Mouse (Mus musculus) megakaryocyte-erythroid progenitor cell, adult 5-6 weeks (primary cell): ENCODE data around the gene Tcf7l2. TPM values are rescaled to one million over a fixed set of nuclear protein-coding genes. Genes with fewer than 3 reads are reported as not detected.
A peak's percentile ranks its signal among the peaks of the same experiment; 100 is the strongest.

Experiments used
- ATAC-seq: replicated peaks from 2 replicates; pipeline ENCODE4 v1.8.0; 2016; ENCODE audit warnings: mild to moderate bottlenecking, inconsistent platforms; ENCODE audit not compliant: severe bottlenecking, poor library complexity, low FRiP score, low TSS enrichment
- total RNA-seq, 2 experiments: library from RNA; stranded (forward) in 1 of 2; stranded (reverse) in 1 of 2; fragments of 200-1000, 215-1000 nt in 1 of 2; fragments of >200 nt in 1 of 2; fragmentation: Nextera tagmentation in 1 of 2; gene quantifications; 2 replicates each; pipeline ENCODE4 v1.2.3; 2014 to 2017

Tcf7l2 gene
- total RNA-seq (2014; fragmentation: Nextera tagmentation) (4.6 and 6.4 TPM in 2 replicates), total RNA-seq (2017) (0.27 and 1.9 TPM in 2 replicates)

- ATAC-seq = peak; percentile 83
Measured at GRCm38 (mm10) chr19:55741439-55741928, at the start of gene Tcf7l2. Gene Tcf7l2 (plus strand): TSS chr19:55741820.

GRCm38 (mm10) chr19:55694651-55695050, 47.0 kb upstream of the Tcf7l2 start:
- ATAC-seq = no peak

- ATAC-seq = no peak
Measured at GRCm38 (mm10) chr19:55695418-55695817, 46.2 kb upstream of the Tcf7l2 start.

DNA sequence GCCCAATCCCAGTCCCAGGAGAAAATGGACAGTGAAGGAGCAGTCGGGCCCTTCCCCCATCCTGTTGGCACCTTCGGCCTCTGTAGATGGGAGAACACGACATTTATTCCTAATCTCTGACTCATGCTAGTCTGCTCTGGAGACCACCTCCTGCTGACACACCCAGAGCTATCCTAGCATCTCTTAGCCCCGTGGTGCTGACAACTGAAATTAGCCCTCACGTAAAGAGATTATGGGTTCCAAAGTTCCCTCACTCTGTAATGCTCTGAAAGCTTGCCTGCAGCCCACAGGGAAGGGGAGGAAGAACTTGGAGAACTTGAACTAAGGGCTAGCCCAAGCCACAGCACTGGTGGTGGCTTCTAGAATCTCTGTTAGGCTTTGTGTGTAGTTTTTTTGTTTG, 42.7 kb upstream of the Tcf7l2 start:
- ATAC-seq = no peak

- no peak for ATAC-seq
Measured at GRCm38 (mm10) chr19:55700214-55700568, 41.4 kb upstream of the Tcf7l2 start.

GRCm38 (mm10) chr19:55700569-55701282, 40.9 kb upstream of the Tcf7l2 start:
- ATAC-seq = no peak

DNA sequence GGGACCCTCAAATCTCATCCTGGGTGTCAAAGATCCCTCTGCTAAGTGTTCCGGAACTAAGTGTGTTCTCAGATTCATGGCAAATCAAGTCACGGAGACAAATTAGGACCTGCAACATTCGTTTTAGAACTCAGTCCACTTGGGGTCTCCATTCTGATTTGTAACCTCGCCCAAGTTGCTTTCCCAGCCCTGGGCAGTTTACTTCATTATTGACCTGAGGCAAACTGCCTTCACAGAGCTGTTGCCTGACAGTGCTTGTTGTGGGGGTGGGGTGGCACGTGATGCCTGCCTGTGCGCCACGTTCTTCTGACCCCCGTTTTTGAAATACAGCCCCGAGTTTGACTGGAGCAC, 40.4 kb upstream of the Tcf7l2 start:
- no peak for ATAC-seq

DNA sequence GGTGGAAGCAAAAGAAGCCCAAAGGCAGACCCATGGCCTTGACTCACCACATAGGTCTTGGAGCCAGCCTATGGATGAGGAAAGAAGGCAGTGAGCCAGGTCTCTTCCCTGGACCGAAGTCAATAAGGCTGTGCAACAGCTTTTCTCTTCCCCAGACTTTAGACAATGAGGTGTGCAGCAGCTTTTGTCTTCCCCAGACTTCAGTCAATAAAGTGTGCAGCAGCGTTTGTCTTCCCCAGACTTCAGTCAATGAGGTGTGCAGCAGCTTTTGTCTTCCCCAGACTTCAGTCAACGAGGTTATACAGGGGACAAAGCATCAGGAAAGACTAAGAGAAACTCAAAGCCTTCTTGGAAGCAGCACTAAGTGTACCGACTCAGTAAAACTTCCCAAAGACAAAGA, 39.5 kb upstream of the Tcf7l2 start:
- no peak for ATAC-seq

DNA sequence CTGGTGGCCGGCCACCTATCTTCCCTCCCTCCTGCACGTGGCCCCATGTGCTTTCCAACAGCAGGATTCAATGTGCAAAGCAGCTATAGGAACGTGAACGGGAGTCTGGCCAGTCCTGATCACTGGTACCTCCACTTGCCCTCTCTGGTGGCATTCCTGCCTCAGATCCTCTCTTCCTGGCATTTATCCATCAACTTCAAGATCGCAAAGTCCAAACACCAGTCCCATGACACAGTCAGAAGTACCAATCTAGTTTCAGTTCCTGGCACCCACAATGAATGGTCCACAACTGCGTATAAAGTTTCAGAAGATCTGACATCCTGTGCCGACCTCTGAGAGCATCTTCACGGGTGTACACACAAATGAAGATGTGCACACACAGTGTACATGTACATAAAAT, 38.9 kb upstream of the Tcf7l2 start:
- ATAC-seq = no peak

DNA sequence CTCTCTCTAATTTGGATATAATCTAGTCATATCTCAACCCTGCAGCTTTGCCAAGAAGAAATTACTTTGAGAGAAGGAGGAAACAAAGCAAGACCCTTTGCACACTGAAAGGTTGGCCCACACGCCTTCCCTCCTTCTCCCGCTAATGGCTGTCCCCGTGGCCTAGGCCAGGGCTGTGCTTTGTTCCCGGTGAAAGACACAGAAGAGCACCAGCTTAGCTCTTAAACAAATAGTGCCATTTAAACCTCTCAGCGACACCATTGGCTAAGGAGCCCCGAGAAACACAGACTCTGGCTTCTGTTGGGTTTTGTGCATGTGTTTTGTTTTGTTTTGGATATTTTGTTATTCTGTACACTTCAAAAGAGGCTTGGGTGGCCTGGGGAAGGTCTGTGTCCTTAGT, 37.5 kb upstream of the Tcf7l2 start:
- no peak for ATAC-seq

DNA sequence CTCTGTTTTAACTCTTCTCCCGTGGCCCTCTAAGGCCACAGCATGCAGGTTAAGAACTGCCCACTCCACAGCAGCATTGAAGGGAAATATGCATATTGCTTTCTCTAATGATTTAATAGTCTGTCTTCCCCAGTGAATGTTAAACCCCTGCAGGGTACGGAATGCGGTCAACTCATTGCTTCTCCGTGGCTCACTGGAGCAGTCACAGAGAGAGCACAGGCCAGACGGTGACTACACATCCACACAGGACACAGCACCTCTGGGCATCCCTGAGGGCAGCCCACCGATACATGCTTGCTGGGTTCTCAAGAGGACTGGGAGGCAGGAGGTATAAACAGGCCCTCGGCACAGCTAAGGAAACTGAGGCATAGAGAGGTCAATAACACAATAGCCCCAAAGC, 35.3 kb upstream of the Tcf7l2 start:
- ATAC-seq = no peak

- ATAC-seq = no peak
Measured at GRCm38 (mm10) chr19:55706806-55707205, 34.8 kb upstream of the Tcf7l2 start.

GRCm38 (mm10) chr19:55708031-55708554, 33.5 kb upstream of the Tcf7l2 start:
- no peak for ATAC-seq

GRCm38 (mm10) chr19:55710841-55711240, 30.8 kb upstream of the Tcf7l2 start:
- no peak for ATAC-seq

DNA sequence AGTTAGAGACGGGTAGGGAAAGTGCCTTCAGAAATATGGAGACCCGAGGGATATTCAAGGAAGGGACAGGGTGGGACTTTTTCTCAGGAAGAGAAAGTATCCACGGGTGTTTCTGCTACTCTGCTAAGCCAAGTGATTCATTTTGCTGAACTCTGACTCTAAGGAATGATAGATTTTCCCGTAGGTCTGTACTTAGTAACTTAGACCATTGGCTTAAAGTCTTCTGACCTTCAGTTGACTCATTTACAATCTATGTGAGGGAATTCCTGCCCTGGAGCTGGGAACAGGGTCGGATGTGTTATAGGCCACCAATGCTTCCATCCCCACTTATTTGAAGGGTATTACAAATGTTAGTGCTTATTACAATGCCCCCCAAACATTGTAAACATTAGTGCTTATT, 29.9 kb upstream of the Tcf7l2 start:
- ATAC-seq = no peak

- no peak for ATAC-seq
Measured at GRCm38 (mm10) chr19:55712678-55713077, 28.9 kb upstream of the Tcf7l2 start.

- no peak for ATAC-seq
Measured at GRCm38 (mm10) chr19:55714015-55714414, 27.6 kb upstream of the Tcf7l2 start.

DNA sequence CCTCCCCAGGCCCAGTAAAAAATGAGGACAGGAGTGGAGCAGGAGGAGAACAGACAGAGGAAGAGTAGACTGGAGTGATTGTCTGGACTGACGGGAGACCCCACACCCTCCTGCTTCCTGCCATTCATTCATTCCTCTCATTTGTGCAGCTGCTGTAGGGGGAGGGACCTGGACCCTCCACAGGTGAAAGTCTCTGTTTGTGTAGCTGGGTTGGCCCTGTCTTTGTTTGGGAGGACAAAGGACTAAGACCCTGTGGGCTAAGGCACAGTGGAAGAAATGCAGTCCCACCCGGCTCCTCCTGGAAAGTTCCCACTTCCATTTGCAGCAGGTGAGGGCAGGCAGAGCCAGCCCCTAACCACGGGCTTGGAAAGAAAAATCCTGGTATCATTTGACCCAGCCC, 27.0 kb upstream of the Tcf7l2 start:
- no peak for ATAC-seq

- ATAC-seq = no peak
Measured at GRCm38 (mm10) chr19:55719083-55719482, 22.5 kb upstream of the Tcf7l2 start.

DNA sequence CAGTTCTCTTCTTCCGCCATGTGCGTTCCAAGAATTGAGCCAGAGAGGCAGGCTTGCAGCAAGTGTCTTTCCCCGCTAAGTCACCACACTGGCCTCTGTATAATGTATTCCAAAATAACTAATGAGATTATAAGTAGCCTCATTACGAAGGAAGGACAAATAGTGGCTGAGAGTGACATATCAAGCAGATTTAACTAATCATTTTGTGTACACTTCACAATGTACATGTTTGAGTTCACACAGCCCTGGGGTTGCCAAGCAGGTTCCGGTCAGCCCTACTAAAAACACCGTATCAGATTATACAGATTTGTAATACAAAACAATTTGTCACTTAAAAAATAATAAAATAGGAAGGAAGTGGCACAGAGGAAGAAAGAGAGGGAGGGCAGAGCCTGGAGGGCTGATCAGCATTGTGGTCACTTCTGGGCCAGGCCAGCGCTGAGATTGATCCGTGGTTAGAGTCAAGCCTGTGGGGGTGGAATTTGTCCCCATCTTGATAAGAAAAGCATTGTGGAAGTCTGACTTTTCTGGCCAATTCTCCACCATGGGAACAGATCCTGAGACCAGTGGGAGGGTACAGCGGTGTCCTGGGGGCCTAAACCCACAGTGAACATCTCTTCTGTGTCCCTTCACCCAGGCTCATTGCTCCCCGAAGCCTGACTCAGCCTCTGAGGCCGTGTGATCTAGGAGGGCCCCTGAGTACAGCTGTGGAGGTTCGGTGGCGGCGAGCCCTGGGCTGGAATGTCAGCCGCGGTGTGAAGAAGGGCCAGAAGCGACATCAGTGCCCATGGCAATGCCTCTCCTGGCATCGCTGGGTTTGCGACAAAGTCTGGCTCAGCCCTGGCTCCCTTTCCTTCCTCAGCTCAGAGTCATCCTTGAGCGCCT, 21.9 kb upstream of the Tcf7l2 start:
- ATAC-seq = no peak
